Mouse (Mus musculus): ENCODE data around the gene Adgra3.

DNA sequence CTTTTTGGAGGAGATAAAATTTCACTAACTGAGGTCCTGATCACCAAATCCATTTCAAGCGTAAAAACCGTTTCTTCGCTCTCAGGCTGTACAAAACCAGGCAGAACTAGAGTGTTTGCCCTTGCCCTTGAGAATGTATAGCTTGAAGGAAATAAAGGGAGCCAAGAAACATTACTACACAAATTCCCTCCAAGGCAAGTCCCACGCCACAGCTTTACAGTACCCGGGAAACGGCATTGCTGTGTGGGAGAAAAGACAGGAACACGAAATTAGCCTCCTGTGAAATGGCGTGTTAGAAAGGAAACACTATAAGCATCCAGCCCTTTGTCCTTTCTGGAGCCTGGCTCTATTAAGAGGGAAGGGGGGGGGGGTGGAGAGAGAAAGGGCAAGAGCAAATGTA is 21.1 kb downstream of the Adgra3 start:
- TF ChIP-seq EP300 (IDR thresholded peaks at IDR 0.05) (no peak), CTCF (IDR thresholded peaks at IDR 0.05) (no peak)

Measured in lung, postnatal 0 days (tissue).